Mouse (Mus musculus) megakaryocyte, embryonic 14.5 days (primary cell): Measurements from ENCODE around the gene Rmdn2. TPM values are rescaled to one million over a fixed set of nuclear protein-coding genes. Genes with fewer than 3 reads are reported as not detected.
A peak's percentile ranks its signal among the peaks of the same experiment; 100 is the strongest.

Experiments used
- H3K27me3 ChIP-seq: replicated peaks from 2 replicates; pipeline ENCODE3; 2012; ENCODE audit warnings: inconsistent platforms
- H3K36me3 ChIP-seq: replicated peaks from 2 replicates; pipeline ENCODE3; 2012; ENCODE audit warnings: low read length, inconsistent platforms, mixed read lengths
- H3K4me1 ChIP-seq: 2 replicates; pipeline ENCODE4 v1.6.1; 2012; ENCODE audit warnings: inconsistent platforms
- H3K4me3 ChIP-seq: replicated peaks from 2 replicates; pipeline ENCODE3; 2012; ENCODE audit warnings: moderate library complexity, mild to moderate bottlenecking, inconsistent platforms
- H3K9me3 ChIP-seq: 2 replicates; pipeline ENCODE4 v1.6.1; 2012; ENCODE audit warnings: inconsistent platforms
- FLI1 ChIP-seq: IDR thresholded peaks from 2 replicates; pipeline ENCODE4 v1.6.1; 2012; ENCODE audit warnings: low read length, inconsistent platforms, mixed read lengths
- GATA1 ChIP-seq: IDR thresholded peaks from 3 replicates; pipeline ENCODE4 v1.6.1; 2012; ENCODE audit warnings: mixed read lengths, low read length, inconsistent platforms, borderline replicate concordance
- polyA plus RNA-seq: library from polyadenylated mRNA; stranded (reverse); fragments of >175 nt; gene quantifications from 2 replicates; pipeline ENCODE4 v1.2.3, GENCODE M21; 2012; ENCODE audit warnings: low replicate concordance; ENCODE audit not compliant: insufficient read depth

Rmdn2 gene
- polyA plus RNA-seq, 1 experiment, result 2.6 TPM

GRCm38 (mm10) chr17:79595996-79596395 lies 15.7 kb upstream of the Rmdn2 start:
- no peak for TF ChIP-seq FLI1
- TF ChIP-seq GATA1, result no peak
- H3K4me3 ChIP-seq, result no peak overlapping the region
- no peaks in the 10 kb centered on the region for H3K9me3 ChIP-seq
- no peaks in the 10 kb centered on the region for H3K36me3 ChIP-seq
- H3K4me1 ChIP-seq, result peaks cover 10% of the 10 kb centered on the region
- no peaks in the 10 kb centered on the region for H3K27me3 ChIP-seq

- Histone ChIP-seq H3K36me3 (no peaks in the 10 kb centered on the region), H3K4me3 (peak overlapping the region; percentile 48), H3K4me1 (peaks cover 10% of the 10 kb centered on the region), H3K9me3 (no peaks in the 10 kb centered on the region), H3K27me3 (no peaks in the 10 kb centered on the region)
- TF ChIP-seq GATA1 (no peak), FLI1 (no peak)
These were observed 13.5 kb upstream of the Rmdn2 start for GRCm38 (mm10) chr17:79598151-79598550.

- H3K36me3 ChIP-seq, result no peaks in the 10 kb centered on the region
- H3K4me1 ChIP-seq, result peaks cover 10% of the 10 kb centered on the region
- no peak for TF ChIP-seq FLI1
- TF ChIP-seq GATA1, result no peak
- no peaks in the 10 kb centered on the region for H3K27me3 ChIP-seq
- H3K4me3 ChIP-seq, result no peak overlapping the region
- H3K9me3 ChIP-seq, result no peaks in the 10 kb centered on the region
These were observed 12.8 kb upstream of the Rmdn2 start for GRCm38 (mm10) chr17:79598596-79599577.

- no peak overlapping the region for H3K4me3 ChIP-seq
- peaks cover 10% of the 10 kb centered on the region for H3K4me1 ChIP-seq
- no peak for TF ChIP-seq FLI1
- TF ChIP-seq GATA1, result no peak
- no peaks in the 10 kb centered on the region for H3K9me3 ChIP-seq
- no peaks in the 10 kb centered on the region for H3K36me3 ChIP-seq
- H3K27me3 ChIP-seq, result no peaks in the 10 kb centered on the region
These were observed 11.6 kb upstream of the Rmdn2 start for GRCm38 (mm10) chr17:79600108-79600507.

DNA sequence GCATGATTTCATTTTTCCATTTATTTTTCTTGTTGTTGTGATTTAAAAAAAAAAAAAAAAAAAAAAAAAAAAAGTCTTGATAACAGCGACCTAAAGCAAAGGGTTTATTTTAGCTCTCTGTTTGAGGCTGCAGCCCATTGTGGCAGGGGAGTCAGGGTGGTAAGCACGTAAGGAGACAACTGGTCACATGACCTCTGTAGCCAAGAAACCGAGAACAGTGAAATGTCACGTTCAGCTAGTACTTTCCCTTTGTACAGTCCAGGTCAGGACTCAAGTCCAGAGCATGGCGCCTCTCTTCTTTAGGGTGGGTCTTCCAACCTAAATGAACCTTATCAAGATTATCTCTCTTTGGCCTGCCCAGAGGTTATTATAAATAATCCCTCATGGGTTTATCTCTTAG lies 9.3 kb upstream of the Rmdn2 start:
- H3K9me3 ChIP-seq, result no peaks in the 10 kb centered on the region
- no peaks in the 10 kb centered on the region for H3K27me3 ChIP-seq
- TF ChIP-seq FLI1 (no peak), GATA1 (no peak)
- no peak overlapping the region for H3K4me3 ChIP-seq
- H3K36me3 ChIP-seq, result no peaks in the 10 kb centered on the region
- peaks cover 10% of the 10 kb centered on the region for H3K4me1 ChIP-seq

GRCm38 (mm10) chr17:79603427-79603826 lies 8.2 kb upstream of the Rmdn2 start:
- TF ChIP-seq FLI1 (no peak), GATA1 (no peak)
- H3K36me3 ChIP-seq, result no peaks in the 10 kb centered on the region
- no peaks in the 10 kb centered on the region for H3K27me3 ChIP-seq
- H3K9me3 ChIP-seq, result no peaks in the 10 kb centered on the region
- peaks cover 8% of the 10 kb centered on the region for H3K4me1 ChIP-seq
- H3K4me3 ChIP-seq, result no peak overlapping the region

- Histone ChIP-seq H3K9me3 (no peaks in the 10 kb centered on the region), H3K4me1 (peaks cover 5% of the 10 kb centered on the region), H3K4me3 (no peak overlapping the region), H3K27me3 (no peaks in the 10 kb centered on the region), H3K36me3 (no peaks in the 10 kb centered on the region)
- TF ChIP-seq FLI1 (no peak), GATA1 (no peak)
These were observed 5.9 kb upstream of the Rmdn2 start for GRCm38 (mm10) chr17:79605794-79606193.

DNA sequence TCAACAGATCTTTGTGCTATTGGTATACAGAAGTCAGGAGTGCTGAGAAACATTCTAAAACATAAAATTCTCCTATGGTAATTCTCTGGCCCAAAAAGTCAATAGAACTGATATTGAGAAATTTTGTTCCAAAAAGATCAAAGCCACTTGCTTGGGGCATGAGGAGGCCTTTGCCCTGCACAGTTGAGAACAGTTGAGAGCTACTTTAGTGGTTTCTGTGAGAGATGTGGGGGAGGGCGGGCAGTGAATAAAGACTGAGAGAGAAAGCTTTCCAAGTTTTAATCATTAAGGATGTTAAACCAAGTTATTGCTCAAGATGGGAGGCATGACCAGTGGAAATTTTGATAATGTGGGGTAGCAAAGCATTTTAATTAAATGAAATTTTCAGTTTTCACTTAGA lies 2.0 kb upstream of the Rmdn2 start:
- Histone ChIP-seq H3K4me1 (peaks cover 11% of the 10 kb centered on the region), H3K9me3 (no peaks in the 10 kb centered on the region), H3K4me3 (no peak overlapping the region), H3K27me3 (no peaks in the 10 kb centered on the region), H3K36me3 (no peaks in the 10 kb centered on the region)
- TF ChIP-seq GATA1 (no peak), FLI1 (no peak)

- Histone ChIP-seq H3K36me3 (no peaks in the 10 kb centered on the region), H3K4me3 (no peak overlapping the region), H3K27me3 (no peaks in the 10 kb centered on the region), H3K9me3 (no peaks in the 10 kb centered on the region), H3K4me1 (peaks cover 11% of the 10 kb centered on the region)
- no peak for TF ChIP-seq GATA1
These were observed 1.4 kb upstream of the Rmdn2 start for GRCm38 (mm10) chr17:79610163-79610755.
